Mouse (Mus musculus) Muller cell, postnatal 12 days (primary cell): Measurements from ENCODE around the gene Bex2.
"Not testable (repeated sequence)": the region's sequence is repeated elsewhere in the genome, so short reads cannot be mapped to it uniquely, and the experiment has no call there.

Source experiments
- DNase-seq: peaks from one replicate; pipeline ENCODE4 v3.0.0-alpha.2; 2015; ENCODE audit errors: inconsistent ontology term

Gene Bex2

GRCm38 (mm10) chrX:136068020-136068419 is at the start of gene Bex2:
Gene Bex2, minus strand, starts transcription at chrX:136068236.
- not testable (repeated sequence) for DNase-seq

- peak; percentile 74 for DNase-seq
These were observed 47.5 kb upstream of the Bex2 start for GRCm38 (mm10) chrX:136115419-136115961.

- no peak for DNase-seq
These were observed 47.0 kb upstream of the Bex2 start for GRCm38 (mm10) chrX:136115015-136115414.

GRCm38 (mm10) chrX:136107942-136108341 is 39.9 kb upstream of the Bex2 start:
- peak; percentile 13 for DNase-seq

DNA sequence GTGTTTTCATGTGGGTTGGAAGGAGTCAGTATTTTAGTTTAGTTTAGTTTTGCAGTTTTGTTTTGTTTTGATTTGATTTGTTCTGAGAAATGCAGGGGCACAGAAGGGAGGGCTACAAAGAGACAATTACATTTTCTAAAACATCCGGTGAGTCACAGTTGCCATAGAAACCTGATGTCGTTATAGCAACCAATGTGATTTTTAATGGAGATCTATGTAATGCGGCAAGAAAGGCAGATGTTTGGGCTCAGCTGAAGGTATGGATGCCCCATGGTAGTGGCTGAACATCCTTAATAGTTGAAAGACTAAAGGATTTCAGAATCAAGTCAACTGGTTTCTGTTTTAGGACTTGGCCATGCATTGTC is 36.7 kb upstream of the Bex2 start:
- no peak for DNase-seq

DNA sequence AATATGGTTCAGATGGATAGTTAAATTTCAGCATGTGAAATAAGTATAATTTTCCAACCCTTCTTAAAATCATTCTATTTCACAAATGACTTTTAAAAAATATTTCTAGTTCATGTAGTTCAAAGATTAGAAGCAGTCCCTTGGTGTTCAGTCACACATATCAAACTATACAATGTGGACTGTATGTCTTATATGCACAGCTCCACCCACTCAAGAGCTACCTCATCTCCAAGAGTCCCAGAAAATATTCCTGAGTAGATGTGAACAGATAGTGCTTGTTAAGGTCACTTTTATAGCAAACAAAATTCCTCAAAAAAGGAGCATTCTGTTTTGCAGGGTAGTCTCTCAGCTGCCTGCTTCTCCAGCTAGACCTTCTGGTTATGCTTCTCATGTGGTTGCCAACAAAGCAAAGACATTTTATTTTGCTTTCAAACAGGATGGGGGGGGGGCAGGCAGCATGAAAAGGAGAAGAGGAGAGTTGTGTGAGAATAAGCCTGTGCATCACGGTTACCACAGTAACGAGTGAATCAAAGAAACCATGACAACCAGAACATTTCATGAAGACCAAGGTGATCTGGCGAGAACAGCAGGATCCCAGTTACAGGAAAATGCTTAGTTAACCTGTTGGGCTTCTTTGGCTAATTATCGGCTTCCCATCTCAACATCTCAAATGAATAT is 36.1 kb upstream of the Bex2 start:
- no peak for DNase-seq

DNA sequence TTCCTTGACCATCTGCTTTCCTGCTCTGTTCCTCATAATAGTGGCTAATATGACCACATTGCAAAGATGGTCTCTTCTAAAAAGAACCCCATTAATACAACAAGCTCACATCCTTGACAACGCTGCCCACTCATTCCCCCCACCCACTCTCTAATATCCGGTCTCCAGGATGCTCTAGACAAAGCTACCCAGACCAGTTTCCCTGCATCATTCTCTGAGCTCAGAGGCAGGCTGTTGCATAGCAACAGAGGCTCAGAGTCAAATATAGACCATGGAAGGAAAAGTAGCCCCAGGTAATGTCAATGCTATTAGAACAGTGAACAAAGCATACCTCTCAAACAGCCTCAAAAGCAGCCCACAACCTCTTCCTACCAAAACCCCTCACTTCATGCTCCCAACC is 26.4 kb upstream of the Bex2 start:
- no peak for DNase-seq

GRCm38 (mm10) chrX:136092497-136093279 is 24.7 kb upstream of the Bex2 start:
- no peak for DNase-seq

- DNase-seq, result no peak
These were observed 17.1 kb upstream of the Bex2 start, which contains the start of gene Nxf3 for GRCm38 (mm10) chrX:136085155-136085554. Gene Nxf3, minus strand, starts transcription at chrX:136085255.

DNA sequence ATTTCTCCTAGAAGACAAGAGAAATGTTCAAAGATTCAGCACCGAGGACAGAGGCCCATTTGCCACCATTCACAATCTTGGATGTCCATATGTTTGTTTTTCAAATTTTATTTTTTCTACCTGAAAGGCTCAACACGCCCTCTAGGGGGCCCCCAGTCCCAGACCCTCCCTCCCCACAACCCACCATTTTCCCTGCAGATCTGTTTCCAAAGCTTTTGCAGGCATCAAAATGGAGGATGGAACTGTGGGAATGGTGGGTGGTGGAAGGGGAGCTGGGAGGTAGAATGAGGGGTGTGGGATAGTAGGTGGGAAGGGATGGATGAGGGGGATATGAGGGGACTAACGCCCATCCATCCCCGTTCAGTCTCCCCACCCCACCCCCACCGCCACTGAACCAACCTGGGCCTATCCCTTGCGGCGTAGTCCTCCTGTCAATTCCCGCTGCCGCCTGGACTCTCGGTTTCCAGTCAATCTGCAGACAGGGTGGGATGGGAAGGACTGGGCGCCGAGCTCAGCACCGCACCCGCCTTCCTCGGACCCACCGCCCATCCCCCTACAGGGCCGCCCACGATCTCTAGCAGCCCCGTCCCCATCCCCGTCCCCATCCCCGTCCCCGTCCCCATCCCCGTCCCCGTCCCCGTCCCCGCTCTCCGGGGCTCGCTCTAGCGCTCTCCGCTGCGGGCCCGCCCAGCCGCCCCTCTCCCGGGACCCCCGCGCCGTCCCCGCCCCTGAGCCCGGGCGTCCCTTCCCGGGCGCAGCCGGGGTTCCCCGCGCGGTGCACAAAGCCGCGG is 640 bp downstream of the Bex2 start:
- peak; percentile 5 for DNase-seq

- DNase-seq, result no peak
These were observed 7.3 kb downstream of the Bex2 start for GRCm38 (mm10) chrX:136060698-136061097.

GRCm38 (mm10) chrX:136051219-136051618 is 16.8 kb downstream of the Bex2 start:
- DNase-seq, result no peak

DNA sequence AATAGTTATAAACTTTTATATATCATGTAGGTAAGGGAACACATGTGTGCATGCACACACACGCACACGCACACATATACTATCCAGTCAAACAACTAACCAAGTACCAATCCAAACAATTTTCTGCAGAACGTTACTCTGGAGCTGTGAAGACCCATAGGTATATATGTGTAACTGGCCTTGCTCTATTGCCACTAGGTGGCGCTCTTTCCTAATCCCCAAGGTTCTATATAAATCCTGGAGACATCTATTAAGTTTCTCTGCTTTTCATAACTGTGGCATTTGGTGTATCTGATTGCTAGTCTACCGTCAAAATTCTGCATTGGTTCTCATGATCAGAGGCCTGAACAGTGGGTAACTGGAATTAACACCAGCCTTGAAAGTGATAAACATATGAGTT is 20.5 kb downstream of the Bex2 start:
- DNase-seq, result peak; percentile 34

DNA sequence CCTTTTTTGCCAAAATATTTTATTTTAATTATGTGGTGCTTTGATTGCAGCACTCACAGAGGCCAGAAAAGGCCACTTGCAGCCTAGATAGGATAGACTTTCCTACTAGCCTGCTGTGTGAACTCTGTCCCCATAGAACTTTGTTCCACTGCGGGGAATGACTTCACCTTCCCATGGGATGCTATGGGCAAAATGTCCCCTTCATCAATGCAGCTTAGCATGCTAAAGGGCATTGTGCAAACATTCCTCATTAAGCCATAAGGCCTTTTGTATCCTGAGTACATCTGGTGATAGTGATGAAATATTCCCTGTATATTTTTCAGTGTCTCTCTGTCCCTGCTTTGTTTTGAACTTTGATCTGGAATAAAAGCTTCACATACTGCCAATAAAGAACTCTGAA is 24.3 kb downstream of the Bex2 start:
- DNase-seq, result no peak

GRCm38 (mm10) chrX:136032799-136033763 is 35.0 kb downstream of the Bex2 start, which contains the start of gene Arxes1:
Gene Arxes1, plus strand, starts transcription at chrX:136033367.
- not testable (repeated sequence) for DNase-seq

DNA sequence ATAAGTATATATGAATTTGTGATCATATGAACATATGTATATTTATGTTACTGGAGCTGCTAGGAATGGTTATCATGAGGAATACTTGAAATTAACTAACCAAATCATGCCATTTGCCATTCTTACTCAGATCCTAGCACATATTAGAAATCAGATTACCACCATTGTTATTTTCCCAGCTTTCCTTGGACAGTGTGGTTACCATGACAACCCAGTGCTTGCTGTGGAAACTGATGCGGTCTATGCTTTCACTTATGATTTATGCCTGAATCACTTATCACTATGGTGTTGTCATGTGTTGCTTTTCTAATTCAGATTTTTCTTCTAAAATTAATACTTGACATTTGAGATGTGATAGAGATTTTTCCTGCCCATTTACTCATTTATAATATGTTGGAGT is 37.7 kb downstream of the Bex2 start:
- DNase-seq, result no peak
